Mouse (Mus musculus): ENCODE measurements around the gene Amz1.
A peak's percentile ranks its signal among the peaks of the same experiment; 100 is the strongest.

Gene Amz1

GRCm38 (mm10) chr5:140726062-140726839 lies 2.3 kb downstream of the Amz1 start:
- DNase-seq (ENCODE audit: low spot score), result no peak

GRCm38 (mm10) chr5:140726946-140727740 lies 3.2 kb downstream of the Amz1 start:
- DNase-seq (ENCODE audit: low spot score), result no peak

- DNase-seq (ENCODE audit: low spot score), result no peak
Observed at GRCm38 (mm10) chr5:140731040-140731797, 7.3 kb downstream of the Amz1 start.

GRCm38 (mm10) chr5:140732195-140732594 lies 8.3 kb downstream of the Amz1 start:
- DNase-seq (ENCODE audit: low spot score), result no peak

- DNase-seq (ENCODE audit: low spot score), result no peak
Observed at GRCm38 (mm10) chr5:140733336-140733735, 9.4 kb downstream of the Amz1 start.

GRCm38 (mm10) chr5:140735297-140735696 lies 11.4 kb downstream of the Amz1 start:
- DNase-seq (ENCODE audit: low spot score), result peak; percentile 38

- no peak for DNase-seq (ENCODE audit: low spot score)
Observed at GRCm38 (mm10) chr5:140736166-140736565, 12.2 kb downstream of the Amz1 start.

GRCm38 (mm10) chr5:140739813-140740212 lies 15.9 kb downstream of the Amz1 start:
- DNase-seq (ENCODE audit: low spot score), result no peak

- no peak for DNase-seq (ENCODE audit: low spot score)
Observed at GRCm38 (mm10) chr5:140741040-140741439, 17.1 kb downstream of the Amz1 start.

- peak; percentile 27 for DNase-seq (ENCODE audit: low spot score)
Observed at GRCm38 (mm10) chr5:140741877-140742276, 17.9 kb downstream of the Amz1 start.

- DNase-seq (ENCODE audit: low spot score), result peak; percentile 24
Observed at GRCm38 (mm10) chr5:140743706-140744131, 19.8 kb downstream of the Amz1 start.

- no peak for DNase-seq (ENCODE audit: low spot score)
Observed at GRCm38 (mm10) chr5:140748425-140748824, 24.5 kb downstream of the Amz1 start.

GRCm38 (mm10) chr5:140749062-140749875 lies 25.3 kb downstream of the Amz1 start:
- DNase-seq (ENCODE audit: low spot score), result peak; percentile 89

- peak; percentile 31 for DNase-seq (ENCODE audit: low spot score)
Observed at GRCm38 (mm10) chr5:140750925-140751324, 27.0 kb downstream of the Amz1 start.

GRCm38 (mm10) chr5:140752041-140752440 lies 28.1 kb downstream of the Amz1 start:
- DNase-seq (ENCODE audit: low spot score), result no peak

- DNase-seq (ENCODE audit: low spot score), result no peak
Observed at GRCm38 (mm10) chr5:140752639-140753038, 28.7 kb downstream of the Amz1 start.

- no peak for DNase-seq (ENCODE audit: low spot score)
Observed at GRCm38 (mm10) chr5:140753223-140753622, 29.3 kb downstream of the Amz1 start.

- DNase-seq (ENCODE audit: low spot score), result no peak
Observed at GRCm38 (mm10) chr5:140758864-140759263, 34.9 kb downstream of the Amz1 start.

- no peak for DNase-seq (ENCODE audit: low spot score)
Observed at GRCm38 (mm10) chr5:140762540-140762939, 38.6 kb downstream of the Amz1 start.

GRCm38 (mm10) chr5:140764921-140765613 lies 41.1 kb downstream of the Amz1 start:
- no peak for DNase-seq (ENCODE audit: low spot score)

GRCm38 (mm10) chr5:140766566-140766965 lies 42.6 kb downstream of the Amz1 start:
- DNase-seq (ENCODE audit: low spot score), result no peak
